Mouse (Mus musculus) skeletal muscle tissue, adult 2 months (tissue): ENCODE data around the gene Fyn.

Experiments
- DNase-seq: peaks from one replicate; pipeline ENCODE4 v3.0.0-alpha.2; 2012; ENCODE audit warnings: low read depth, low spot score

The Fyn gene

GRCm38 (mm10) chr10:39378025-39378603 is 9.5 kb downstream of the Fyn start:
- DNase-seq = no peak

GRCm38 (mm10) chr10:39379287-39379686 is 10.6 kb downstream of the Fyn start:
- no peak for DNase-seq

- no peak for DNase-seq
Measured at GRCm38 (mm10) chr10:39379721-39380370, 11.2 kb downstream of the Fyn start.

- DNase-seq = no peak
Measured at GRCm38 (mm10) chr10:39385259-39385658, 16.6 kb downstream of the Fyn start.

DNA sequence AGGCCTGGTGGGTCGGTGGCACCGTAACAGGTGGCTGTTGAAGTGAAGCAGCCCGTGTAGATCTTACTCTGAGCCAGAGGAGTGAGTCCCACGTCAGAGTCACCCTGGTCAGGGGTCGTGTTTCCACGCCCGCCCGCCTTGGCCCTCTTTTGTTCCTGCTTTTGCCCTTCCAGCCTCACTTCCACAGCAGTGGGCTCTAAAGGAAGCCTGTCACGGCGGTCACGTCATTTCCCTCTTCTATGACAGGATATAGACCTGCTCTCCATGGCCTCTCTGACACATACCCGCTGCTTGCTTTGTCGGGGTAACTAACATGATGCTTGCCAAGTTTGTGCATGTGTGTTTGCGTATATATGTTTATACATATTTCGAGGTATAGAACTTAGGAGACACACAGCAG is 17.5 kb downstream of the Fyn start:
- no peak for DNase-seq

GRCm38 (mm10) chr10:39387024-39387423 is 18.4 kb downstream of the Fyn start:
- no peak for DNase-seq

DNA sequence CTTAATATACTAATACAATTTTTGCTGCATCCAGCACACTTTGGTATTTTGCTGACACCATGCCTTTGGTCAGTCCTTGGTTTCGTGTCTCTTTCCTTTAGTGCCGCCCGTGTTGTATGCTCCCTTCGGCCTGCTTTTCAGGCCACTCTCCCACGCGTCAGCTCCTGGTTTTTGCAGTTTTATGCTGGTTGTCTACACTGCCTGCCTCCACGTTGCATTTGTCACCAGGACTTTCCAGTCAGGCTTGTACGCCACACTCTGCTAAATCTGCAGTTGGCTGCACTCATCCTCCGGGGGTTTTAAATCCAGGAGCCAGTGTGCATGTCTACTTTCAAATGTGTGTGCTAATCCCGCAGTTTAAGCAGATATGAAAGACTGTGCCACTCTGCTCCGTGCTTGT is 18.9 kb downstream of the Fyn start:
- no peak for DNase-seq

GRCm38 (mm10) chr10:39388144-39388543 is 19.5 kb downstream of the Fyn start:
- DNase-seq = no peak

- no peak for DNase-seq
Measured at GRCm38 (mm10) chr10:39389451-39389891, 20.8 kb downstream of the Fyn start.

DNA sequence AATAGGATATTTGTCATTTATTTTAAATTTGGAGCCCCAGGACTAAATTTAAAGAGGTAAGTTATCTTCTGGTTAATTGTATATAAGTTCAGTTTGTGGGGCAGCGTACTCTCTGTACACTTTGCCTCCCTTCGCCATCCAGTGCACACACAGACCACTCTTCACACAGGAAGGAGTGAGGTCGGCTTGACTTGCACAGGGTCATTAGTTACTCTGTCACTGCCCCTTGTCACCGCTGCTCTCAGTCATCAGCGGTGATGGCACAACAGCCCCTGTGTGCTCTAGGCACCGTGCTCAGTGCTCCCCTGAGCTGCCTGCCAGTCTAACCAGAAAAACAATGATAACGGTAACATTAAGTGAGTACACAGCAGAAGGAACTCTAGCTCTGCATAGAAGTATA is 21.9 kb downstream of the Fyn start:
- DNase-seq = no peak

DNA sequence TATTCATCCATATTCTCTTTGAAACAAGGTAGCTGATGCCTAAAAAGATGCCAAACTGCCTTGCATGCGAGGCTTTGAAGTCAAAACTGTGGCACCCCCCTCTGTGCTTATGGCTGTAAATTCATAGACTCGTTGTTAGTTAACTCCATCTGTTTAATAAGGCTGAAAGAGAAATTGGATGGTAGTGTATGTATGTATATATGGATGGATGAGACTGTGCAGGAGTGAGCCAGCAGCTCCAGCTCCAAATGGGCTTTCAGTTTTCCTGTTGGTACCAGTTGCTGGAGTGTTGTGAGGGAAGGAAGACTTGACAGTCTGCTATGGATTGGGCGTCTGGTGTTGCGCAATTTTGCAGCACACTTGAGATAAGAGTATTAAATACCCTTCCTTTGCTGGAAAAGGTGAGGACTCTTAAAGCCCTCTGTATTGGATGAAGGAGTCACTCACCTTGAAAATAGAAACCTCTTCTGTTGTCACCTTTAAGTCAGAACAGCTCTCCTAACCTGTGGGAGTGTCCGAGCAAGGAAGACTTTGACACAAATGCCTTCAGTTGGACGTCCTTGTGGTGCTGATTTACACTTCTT is 24.3 kb downstream of the Fyn start:
- no peak for DNase-seq

- no peak for DNase-seq
Measured at GRCm38 (mm10) chr10:39395544-39395943, 26.9 kb downstream of the Fyn start.

DNA sequence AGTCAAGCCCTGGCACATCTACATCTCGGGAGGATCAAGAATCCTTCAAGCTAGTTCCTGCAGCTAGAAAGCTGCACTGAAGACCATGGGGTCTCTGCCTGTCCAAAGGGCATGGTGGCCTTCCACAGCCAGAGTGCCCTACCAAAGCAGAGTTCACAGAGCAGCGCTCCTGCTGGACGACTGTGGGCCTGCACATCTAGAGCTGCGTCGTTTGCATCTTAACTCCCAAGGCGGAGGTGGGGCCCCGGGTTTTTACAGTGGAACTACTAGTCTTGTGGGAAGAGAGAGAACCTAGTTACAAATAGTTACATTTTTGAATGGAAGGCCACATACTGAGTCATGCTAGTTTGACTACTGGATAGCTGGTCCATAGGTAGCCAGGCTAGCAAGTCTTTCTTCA is 30.3 kb downstream of the Fyn start:
- no peak for DNase-seq

DNA sequence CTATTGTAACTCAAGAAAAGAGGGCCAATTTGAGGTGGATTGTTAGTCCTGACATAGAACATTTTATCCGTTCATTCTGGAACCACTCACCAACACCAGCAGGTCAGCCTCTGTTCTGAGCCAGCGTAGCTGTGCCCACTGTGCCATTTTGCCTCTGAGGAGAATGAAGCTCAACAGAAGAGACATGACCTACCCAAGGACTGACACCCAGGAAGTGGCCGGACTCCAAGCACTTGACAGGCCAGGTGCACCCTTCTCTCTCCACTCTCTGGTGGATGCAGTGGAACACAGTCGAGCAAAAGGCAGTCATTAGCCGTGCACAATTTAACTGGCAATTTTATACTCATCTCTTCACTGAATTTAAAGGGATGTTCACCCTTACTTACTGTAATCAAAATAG is 31.5 kb downstream of the Fyn start:
- DNase-seq = no peak

GRCm38 (mm10) chr10:39402487-39402886 is 33.8 kb downstream of the Fyn start:
- no peak for DNase-seq

GRCm38 (mm10) chr10:39403706-39404105 is 35.1 kb downstream of the Fyn start:
- DNase-seq = no peak

- no peak for DNase-seq
Measured at GRCm38 (mm10) chr10:39404175-39404574, 35.5 kb downstream of the Fyn start.

GRCm38 (mm10) chr10:39405982-39406797 is 37.5 kb downstream of the Fyn start:
- no peak for DNase-seq

DNA sequence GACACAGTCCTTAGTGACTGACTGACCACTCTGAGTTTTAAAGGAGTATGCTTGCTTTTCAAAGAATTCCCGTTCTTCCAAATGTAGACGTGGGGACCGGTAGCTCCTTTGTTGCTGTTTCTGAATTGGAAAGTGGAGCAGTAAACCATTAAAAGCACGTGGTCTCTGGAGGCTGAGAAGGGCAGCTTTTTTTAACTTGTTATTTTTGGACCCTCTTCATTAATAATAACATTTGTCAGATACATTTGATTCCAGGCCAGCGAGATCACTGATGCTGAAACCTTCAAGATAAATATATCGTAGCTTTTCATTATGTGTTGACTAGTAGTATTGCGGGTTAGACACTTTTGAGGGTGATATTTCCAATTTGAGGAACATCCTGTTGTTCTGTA is 38.1 kb downstream of the Fyn start:
- DNase-seq = no peak

GRCm38 (mm10) chr10:39407553-39407952 is 38.9 kb downstream of the Fyn start:
- DNase-seq = no peak

DNA sequence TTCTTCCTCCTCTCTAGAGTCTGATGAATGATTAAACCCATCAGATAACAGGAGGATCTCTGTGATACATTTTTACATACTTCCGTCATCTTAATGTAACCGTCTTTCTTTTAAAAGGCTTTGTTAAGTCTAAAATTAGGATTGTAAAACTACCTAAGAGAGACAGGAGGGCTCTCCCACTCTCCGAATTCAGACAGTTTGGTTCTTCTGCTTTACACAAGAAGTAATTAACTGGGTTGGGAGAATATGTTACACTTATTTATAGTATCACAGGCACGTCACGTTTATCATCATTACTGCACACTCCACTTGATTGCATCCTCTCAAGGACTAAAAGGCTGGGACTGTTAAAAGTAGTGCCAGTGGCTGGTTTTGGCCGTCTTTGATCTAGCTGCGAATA is 40.9 kb downstream of the Fyn start:
- no peak for DNase-seq

GRCm38 (mm10) chr10:39410151-39410649 is 41.5 kb downstream of the Fyn start:
- DNase-seq = no peak
